Mouse (Mus musculus) heart, postnatal 0 days (tissue): ENCODE results near the gene Rap1gap.

Experiments
- CTCF ChIP-seq: IDR thresholded peaks from 2 replicates; pipeline ENCODE4 v1.5.1; 2016; ENCODE audit warnings: antibody characterized with exemption, control low read depth, low read depth
- EP300 ChIP-seq: IDR thresholded peaks from 2 replicates; pipeline ENCODE4 v1.6.1; 2016; ENCODE audit warnings: antibody characterized with exemption, low read depth

DNA sequence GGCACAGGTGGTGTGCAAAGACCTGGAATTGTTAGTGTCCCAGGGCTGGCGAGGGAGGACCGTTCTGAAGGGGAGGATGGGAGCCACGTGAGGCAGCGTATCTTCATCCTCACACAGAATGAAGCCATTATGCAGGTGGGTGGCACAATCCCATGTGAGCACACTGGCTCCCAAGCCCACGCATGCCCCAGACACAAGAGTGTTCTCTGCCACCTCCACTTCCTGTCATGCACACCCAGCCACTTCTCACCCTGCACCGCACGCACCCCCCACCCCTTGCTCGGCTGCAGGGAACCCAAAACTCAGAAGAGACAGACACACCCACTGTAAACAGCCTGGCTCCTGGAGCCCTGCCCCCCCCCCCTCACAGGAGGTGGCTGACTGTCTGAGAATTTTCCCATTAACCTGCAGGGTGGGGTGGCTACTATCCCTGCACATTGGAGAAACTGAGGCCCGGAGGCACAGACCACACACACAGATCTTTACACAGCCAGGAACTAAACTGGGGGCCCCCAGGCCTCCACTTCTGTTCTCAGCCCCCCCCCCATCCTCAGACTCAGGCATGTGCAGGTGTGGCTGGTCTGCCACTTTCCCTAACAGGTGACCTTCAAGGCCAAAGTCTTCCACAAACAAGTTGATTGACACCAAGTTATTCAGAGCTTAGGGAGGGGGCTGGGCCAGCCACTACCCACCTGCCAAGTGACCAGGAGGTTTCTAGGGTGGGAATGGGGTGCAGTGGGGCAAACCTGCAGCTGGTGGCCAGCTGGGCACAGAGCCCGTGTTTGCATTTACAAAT is 27.8 kb downstream of the Rap1gap start:
- no peak for TF ChIP-seq CTCF
- TF ChIP-seq EP300, result no peak
